Mouse (Mus musculus) hindbrain, embryonic 10.5 days (tissue): ENCODE results near the gene Ezh1. TPM values are rescaled to one million over a fixed set of nuclear protein-coding genes. Genes with fewer than 3 reads are reported as not detected.
A peak's percentile ranks its signal among the peaks of the same experiment; 100 is the strongest.
"Not testable (repeated sequence)": the region's sequence is repeated elsewhere in the genome, so short reads cannot be mapped to it uniquely, and the experiment has no call there.

Experiments
- DNase-seq: peaks from one replicate; pipeline ENCODE4 v3.0.0-alpha.2; 2017; ENCODE audit warnings: low spot score
- H3K27ac ChIP-seq: fragments of 300-500 bp; sonication (generic); 2 replicates; pipeline ENCODE4 v1.5.1; 2016; ENCODE audit warnings: mild to moderate bottlenecking, moderate library complexity
- H3K27me3 ChIP-seq: fragments of 300-500 bp; sonication (generic); 2 replicates; pipeline ENCODE4 v1.6.1; 2016; ENCODE audit warnings: mild to moderate bottlenecking; ENCODE audit not compliant: poor library complexity, insufficient read depth, severe bottlenecking
- H3K36me3 ChIP-seq: fragments of 300-500 bp; sonication (generic); 2 replicates; pipeline ENCODE4 v1.6.1; 2016; ENCODE audit warnings: mild to moderate bottlenecking, moderate library complexity
- H3K4me1 ChIP-seq: fragments of 300-500 bp; sonication (generic); replicated peaks from 2 replicates; pipeline ENCODE4 v1.6.1; 2016; ENCODE audit warnings: mild to moderate bottlenecking
- H3K4me3 ChIP-seq: fragments of 300-500 bp; sonication (generic); 2 replicates; pipeline ENCODE4 v1.5.1; 2016; ENCODE audit warnings: mild to moderate bottlenecking, moderate library complexity
- H3K9me3 ChIP-seq: fragments of 300-500 bp; sonication (generic); 2 replicates; pipeline ENCODE4 v1.6.1; 2016; ENCODE audit warnings: mild to moderate bottlenecking, moderate library complexity
- WGBS: fragments of 180-500 bp; shearing (Covaris S2); methylation state at CpG from one replicate; pipeline ENCODE4 v1.1.7; 2016; 5-methylcytosine and 5-hydroxymethylcytosine counted together
- polyA plus RNA-seq: library from polyadenylated mRNA; unstranded; fragments of >200 nt; fragmentation: Nextera tagmentation; extraction: Ambion mirVana; gene quantifications from 2 replicates; pipeline ENCODE4 v1.2.1, GENCODE M21; 2016

Ezh1 gene
- polyA plus RNA-seq, 1 experiment from 2014 or later = 13.1 TPM

DNA sequence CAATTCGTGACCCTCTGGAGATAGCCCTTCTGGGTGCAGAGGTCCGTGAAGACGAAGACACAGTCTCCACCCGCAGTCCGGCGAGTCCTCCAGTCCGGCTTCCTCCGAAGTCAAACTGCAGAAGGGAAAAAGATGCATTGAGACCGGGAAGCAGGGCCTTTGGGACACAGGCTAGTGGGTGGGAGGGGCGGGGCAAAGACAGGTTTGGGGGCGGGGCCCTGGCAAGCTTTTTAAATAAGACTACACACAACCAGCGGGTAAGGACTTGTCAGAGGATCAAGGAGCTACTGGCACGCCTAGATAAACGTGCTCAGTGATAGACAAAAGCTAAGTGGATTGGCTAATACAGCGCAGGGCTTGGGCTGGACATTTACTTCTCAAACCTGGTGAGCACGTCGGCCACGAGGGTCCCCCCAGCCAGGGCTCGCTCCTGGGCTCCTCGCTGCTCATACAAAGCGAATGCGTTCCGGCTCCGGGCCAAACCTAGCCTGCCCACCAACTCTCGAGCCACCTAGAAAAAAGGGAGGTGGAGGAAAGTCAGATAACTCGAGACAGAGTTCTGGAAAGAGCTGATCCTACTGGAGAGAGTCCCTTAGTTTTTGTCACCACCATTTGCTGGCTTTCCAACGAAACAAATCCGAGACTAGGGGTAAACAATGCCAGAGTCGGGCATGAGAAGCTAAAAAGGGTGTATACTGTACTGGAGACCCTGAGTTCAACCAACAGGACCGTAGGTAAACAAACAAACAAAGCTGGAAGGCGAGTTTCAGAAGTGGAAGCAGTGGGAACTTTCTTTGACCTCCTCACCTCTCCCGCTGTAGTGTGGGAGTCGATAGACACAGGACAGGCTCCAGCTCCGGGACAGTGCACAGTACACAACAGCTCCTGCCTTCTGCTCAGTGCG is 61.3 kb downstream of the Ezh1 start:
- no peak overlapping the region for H3K27ac ChIP-seq
- peaks cover 57% of the 10 kb centered on the region for H3K4me1 ChIP-seq
- no peaks in the 10 kb centered on the region for H3K9me3 ChIP-seq
- H3K4me3 ChIP-seq = peak overlapping the region; percentile 46
- H3K27me3 ChIP-seq = peaks cover 97% of the 10 kb centered on the region
- H3K36me3 ChIP-seq = peaks cover 52% of the 10 kb centered on the region
- WGBS = 6% methylated on average over 35 of the region's 35 CpGs
- peak; percentile 46 for DNase-seq

DNA sequence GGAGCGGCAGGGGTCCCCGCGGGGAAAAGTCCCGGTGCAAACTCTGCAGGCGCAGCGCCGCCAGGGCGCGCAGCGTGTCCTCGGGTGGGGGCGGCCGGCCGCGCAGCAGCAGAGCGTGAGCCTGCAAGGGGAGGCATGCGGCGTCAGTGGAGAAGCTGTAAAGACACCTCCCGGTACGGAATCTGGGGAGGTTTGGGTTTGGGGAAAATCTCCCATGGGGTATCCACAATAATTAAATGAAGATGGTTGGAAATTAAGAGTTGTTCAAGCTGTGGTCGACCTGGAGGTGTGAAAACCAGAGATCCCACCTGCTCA is 62.0 kb downstream of the Ezh1 start:
- DNase-seq = no peak
- WGBS = 2% methylated on average over 21 of the region's 21 CpGs
- Histone ChIP-seq H3K4me3 (peak overlapping the region; percentile 46), H3K36me3 (peaks cover 52% of the 10 kb centered on the region), H3K9me3 (no peaks in the 10 kb centered on the region), H3K4me1 (peaks cover 51% of the 10 kb centered on the region), H3K27me3 (peaks cover 91% of the 10 kb centered on the region), H3K27ac (0 out of 2 replicates have a peak overlapping the region, but pooled peaks have one; percentile 40)

DNA sequence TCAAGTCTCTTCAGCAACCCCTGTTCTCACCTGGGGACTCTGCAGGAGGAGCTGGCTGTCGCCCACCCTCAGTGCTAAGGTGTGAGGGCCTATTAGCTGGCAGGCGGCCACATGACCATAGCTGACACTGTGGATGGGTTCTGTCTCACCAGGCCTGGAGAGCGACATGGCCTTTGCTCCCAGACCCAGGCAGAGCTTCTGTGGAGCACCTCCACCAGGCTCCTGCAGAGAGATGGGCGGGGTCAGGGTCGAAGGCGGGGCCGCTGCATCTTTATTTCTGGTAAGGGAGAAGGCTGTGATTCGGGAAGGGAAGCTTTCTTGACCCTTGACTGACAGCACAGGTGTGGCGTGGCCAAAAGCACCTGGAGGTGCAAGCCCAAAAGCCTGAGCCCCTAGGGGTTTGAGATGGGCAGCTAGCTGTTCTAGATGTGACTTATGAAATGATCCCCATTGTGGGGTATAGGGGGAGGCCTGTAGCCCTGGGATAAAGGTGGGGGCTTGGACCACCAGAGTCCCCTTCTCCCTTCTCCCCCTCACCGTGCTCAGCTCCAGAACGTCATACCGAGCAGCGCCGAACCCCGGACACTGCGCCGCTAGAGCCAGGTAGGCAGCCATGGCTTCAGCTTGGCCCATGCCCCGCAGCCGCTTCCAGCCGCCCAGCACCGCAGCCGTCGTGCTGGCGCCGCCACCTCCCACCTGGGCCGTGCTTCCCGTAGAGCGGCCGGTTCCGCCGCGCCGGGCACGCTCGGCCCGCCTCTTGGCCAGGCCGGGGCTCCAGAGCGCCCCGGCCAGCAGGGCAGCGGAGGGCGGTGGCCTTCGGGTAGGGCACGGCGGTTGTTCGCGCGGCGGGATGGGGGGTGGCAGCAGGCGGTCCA is 62.5 kb downstream of the Ezh1 start:
- DNase-seq = no peak
- peaks cover 88% of the 10 kb centered on the region for H3K27me3 ChIP-seq

DNA sequence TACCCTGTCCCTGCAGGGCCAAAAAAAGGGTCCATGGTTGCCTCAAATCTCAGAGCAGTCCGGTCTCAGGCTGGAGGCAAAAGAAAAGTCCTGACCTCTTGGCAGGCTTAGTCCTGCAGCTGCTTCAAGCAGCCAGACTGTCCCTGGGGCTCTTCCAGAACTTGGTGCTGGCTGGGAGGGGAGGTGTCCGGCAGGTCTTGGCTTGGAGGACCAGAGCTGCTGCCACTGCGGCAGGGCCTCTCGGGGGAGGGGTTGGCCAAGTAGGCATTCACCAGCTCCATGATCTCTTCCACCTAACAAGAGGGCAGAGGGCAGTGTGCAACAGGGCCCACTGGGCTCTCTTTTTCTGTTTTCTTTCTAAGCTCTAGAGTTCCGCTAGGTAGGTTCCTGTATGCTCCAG is 63.5 kb downstream of the Ezh1 start:
- 48% methylated on average over 5 of the region's 5 CpGs for WGBS
- peaks cover 46% of the 10 kb centered on the region for H3K36me3 ChIP-seq
- no peak for DNase-seq
- H3K9me3 ChIP-seq = no peaks in the 10 kb centered on the region
- H3K27ac ChIP-seq = no peak overlapping the region
- peaks cover 87% of the 10 kb centered on the region for H3K27me3 ChIP-seq
- no peak overlapping the region for H3K4me3 ChIP-seq
- H3K4me1 ChIP-seq = peaks cover 36% of the 10 kb centered on the region

More for the DNA sequence above, 62.5 kb downstream of the Ezh1 start:
- no peaks in the 10 kb centered on the region for H3K9me3 ChIP-seq
- H3K36me3 ChIP-seq = peaks cover 52% of the 10 kb centered on the region
- 6% methylated on average over 49 of the region's 49 CpGs for WGBS
- H3K27ac ChIP-seq = peak overlapping the region; percentile 40; the same call in 1 of the 2 replicates
- H3K4me1 ChIP-seq = peaks cover 45% of the 10 kb centered on the region
- peak overlapping the region; percentile 46 for H3K4me3 ChIP-seq

DNA sequence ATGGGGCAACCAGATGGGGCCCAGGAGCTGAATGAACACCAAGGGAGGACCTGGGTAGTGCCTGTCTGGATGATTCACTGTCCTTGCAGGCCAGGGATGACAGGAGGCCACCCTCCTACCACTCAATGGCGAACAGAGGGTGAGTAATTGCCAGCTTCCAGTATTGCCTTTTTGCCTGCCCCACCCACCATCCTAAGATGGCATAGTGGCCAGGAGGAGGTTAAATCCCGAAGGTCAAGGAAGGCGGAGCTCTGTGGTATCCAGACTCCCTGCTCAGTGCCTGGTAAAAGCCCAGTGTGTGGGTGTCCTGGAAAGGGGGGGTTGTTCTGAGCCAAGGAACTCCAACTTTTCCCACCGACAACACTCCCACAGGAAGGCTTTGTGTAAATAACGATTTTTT is 64.0 kb downstream of the Ezh1 start:
- Histone ChIP-seq H3K27ac (no peak overlapping the region), H3K4me1 (peaks cover 32% of the 10 kb centered on the region), H3K4me3 (no peak overlapping the region), H3K27me3 (peaks cover 87% of the 10 kb centered on the region), H3K9me3 (no peaks in the 10 kb centered on the region), H3K36me3 (peaks cover 42% of the 10 kb centered on the region)
- no peak for DNase-seq
- 55% methylated on average over 5 of the region's 5 CpGs for WGBS

DNA sequence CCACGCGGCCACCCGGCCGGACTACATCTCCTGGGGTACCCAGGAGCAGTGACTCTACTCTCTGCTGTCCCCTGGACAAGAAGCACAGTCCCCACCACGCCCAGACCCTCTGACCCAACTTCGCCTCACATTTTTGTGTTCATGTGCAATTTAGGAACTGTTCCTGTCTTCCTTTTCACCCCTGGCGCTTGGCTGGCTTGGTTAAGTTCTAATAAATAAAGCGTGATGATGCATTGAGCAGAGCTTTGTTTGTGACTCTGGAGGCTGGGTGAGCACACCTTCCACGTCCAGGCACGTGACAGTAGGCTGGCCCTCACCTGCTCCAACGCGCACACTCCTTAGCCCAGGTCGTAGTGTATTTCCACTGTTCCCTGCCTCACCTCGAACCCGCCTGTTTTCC is 64.7 kb downstream of the Ezh1 start:
- H3K4me1 ChIP-seq = peaks cover 31% of the 10 kb centered on the region
- H3K4me3 ChIP-seq = no peak overlapping the region
- H3K27ac ChIP-seq = no peak overlapping the region
- H3K27me3 ChIP-seq = peaks cover 85% of the 10 kb centered on the region
- H3K36me3 ChIP-seq = peaks cover 34% of the 10 kb centered on the region
- WGBS = 86% methylated on average over 15 of the region's 15 CpGs
- no peak for DNase-seq
- H3K9me3 ChIP-seq = no peaks in the 10 kb centered on the region

DNA sequence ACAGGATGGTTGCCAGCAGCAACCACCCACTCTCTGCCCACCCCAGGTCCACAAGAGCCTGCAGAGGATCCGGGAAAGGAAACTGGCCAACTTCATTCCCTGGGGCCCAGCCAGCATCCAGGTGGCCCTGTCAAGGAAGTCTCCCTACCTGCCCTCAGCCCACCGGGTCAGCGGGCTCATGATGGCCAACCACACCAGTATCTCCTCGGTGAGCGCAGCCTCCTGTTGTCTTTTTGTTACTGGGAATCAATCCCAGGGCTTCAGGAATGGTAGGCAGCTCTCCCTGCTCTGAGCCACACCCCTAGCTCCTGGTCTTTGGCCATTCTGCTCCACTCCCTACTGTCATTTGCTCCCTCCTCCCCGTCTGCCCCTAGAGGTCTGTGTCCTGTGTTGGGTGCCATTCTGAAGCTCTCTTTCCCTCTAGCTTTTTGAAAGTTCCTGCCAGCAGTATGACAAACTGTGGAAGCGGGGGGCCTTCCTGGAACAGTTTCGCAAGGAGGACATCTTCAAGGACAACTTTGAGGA is 65.2 kb downstream of the Ezh1 start:
- not testable (repeated sequence) for H3K4me3 ChIP-seq, H3K27ac ChIP-seq, H3K9me3 ChIP-seq, DNase-seq
- H3K36me3 ChIP-seq = peaks cover 29% of the 10 kb centered on the region
- WGBS = 81% methylated on average over 8 of the region's 8 CpGs
- peaks cover 36% of the 10 kb centered on the region for H3K4me1 ChIP-seq
- H3K27me3 ChIP-seq = peaks cover 85% of the 10 kb centered on the region

DNA sequence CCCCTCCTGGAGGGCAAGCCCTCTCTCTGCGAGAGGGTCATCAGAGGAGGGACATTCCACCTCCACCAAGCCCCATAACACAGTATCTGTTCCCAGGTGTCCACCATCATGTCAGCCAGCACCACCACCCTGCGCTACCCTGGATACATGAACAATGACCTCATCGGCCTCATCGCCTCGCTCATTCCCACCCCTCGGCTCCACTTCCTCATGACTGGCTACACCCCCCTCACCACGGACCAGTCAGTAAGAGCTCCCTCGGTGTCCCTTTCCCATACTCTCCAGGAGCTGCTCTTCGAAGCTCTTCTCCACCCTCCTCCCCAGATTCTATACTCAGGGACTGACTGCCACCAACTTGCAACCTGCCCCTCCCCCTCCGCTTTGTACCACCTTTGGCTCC is 66.1 kb downstream of the Ezh1 start:
- WGBS = 79% methylated on average over 10 of the region's 10 CpGs
- DNase-seq = not testable (repeated sequence)

DNA sequence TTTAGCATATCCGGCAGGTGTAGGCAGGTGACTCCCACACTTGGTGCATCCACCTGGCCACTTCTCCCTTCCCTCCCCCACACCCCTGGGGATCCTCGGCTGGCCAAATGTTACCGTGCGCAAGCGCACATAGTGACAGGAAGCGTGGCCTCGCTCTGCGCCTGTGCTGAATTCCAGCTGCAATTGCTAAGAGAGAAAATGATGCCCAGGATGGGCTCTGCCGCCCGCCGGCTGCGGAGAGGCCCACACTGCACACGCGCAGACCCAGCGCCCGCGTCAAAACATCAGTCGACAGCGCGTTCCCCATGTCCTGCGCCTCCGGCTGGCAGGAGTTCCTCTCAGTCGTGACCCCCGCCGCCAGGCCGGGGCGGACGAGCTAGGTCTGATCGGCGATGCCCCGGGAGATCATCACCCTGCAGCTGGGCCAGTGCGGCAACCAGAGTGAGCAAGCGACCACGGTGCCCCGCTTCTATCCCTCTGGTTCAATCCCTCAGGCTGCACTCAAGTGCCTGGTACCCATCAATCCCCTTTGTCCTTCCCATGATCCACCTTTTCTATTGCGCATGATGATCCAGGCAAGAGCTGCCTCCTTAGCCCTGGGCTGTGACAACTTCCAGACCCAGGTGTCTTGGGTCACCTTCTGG is 70.4 kb downstream of the Ezh1 start, which contains the start of gene Tubg2:
Tubg2 (plus strand) TSS at position 180 of the 644 bp plus-strand sequence.
- peaks cover 48% of the 10 kb centered on the region for H3K27me3 ChIP-seq
- H3K36me3 ChIP-seq = no peaks in the 10 kb centered on the region
- peak within 1 kb of the TSS; percentile 83 for H3K27ac ChIP-seq
- H3K4me3 ChIP-seq = peak within 1 kb of the TSS; percentile 54
- H3K9me3 ChIP-seq = no peaks in the 10 kb centered on the region
- DNase-seq = peak; percentile 71
- H3K4me1 ChIP-seq = peaks cover 14% of the 10 kb centered on the region
- 1% methylated on average over 36 of the region's 36 CpGs for WGBS

More for the DNA sequence above, 66.1 kb downstream of the Ezh1 start:
- Histone ChIP-seq H3K36me3 (peaks cover 29% of the 10 kb centered on the region), H3K4me1 (peaks cover 39% of the 10 kb centered on the region), H3K27me3 (peaks cover 84% of the 10 kb centered on the region)
- H3K9me3 ChIP-seq, H3K4me3 ChIP-seq, H3K27ac ChIP-seq: not testable (repeated sequence)

DNA sequence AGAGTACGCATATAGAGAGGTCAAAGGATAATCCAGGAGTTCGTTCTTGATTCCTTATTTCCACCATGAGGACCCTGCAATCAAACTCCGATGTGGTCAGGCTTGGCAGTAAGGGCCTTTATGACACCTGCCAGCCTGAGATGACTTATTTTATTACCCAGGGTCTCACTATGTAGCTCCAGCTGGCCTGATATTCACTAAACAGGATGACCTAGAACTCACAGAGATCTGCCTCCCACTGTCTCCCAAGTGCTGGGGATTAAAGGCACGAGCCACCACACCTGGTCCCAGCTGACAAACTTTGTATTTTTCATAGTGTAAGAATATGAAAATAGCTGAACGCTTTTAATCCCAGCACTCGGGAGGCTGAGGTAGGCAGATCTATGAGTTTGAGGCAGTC is 71.1 kb downstream of the Ezh1 start:
- 67% methylated on average over 6 of the region's 6 CpGs for WGBS
- no peak overlapping the region; the same call in 1 of the 2 replicates for H3K4me3 ChIP-seq

DNA sequence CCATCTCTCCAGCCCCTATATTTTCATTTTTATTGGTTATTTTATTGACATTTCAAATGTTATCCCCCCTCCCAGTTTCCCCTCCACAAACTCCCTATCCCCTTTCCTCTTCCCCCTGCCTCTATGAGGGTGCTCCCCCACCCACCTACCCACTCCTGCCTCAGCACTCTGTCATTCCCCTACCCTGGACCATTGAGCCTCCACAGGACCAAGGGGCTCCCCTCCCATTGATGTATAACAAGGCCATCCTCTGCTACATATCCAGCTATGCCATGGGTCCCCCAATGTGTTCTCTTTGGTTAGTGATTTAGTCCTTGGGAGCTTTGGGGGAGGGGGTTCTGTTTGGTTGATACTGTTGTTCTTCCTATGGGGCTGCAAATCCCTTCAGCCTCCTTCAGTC is 71.6 kb downstream of the Ezh1 start:
- H3K36me3 ChIP-seq = no peaks in the 10 kb centered on the region
- no peak for DNase-seq
- H3K4me1 ChIP-seq = peaks cover 14% of the 10 kb centered on the region
- H3K9me3 ChIP-seq = no peaks in the 10 kb centered on the region
- peaks cover 42% of the 10 kb centered on the region for H3K27me3 ChIP-seq
- no peak overlapping the region for H3K27ac ChIP-seq
- H3K4me3 ChIP-seq = no peak overlapping the region

More for the DNA sequence above, 71.1 kb downstream of the Ezh1 start:
- DNase-seq = no peak
- H3K27me3 ChIP-seq = peaks cover 42% of the 10 kb centered on the region
- H3K9me3 ChIP-seq = no peaks in the 10 kb centered on the region
- no peak overlapping the region for H3K27ac ChIP-seq
- peaks cover 14% of the 10 kb centered on the region for H3K4me1 ChIP-seq
- H3K36me3 ChIP-seq = no peaks in the 10 kb centered on the region

DNA sequence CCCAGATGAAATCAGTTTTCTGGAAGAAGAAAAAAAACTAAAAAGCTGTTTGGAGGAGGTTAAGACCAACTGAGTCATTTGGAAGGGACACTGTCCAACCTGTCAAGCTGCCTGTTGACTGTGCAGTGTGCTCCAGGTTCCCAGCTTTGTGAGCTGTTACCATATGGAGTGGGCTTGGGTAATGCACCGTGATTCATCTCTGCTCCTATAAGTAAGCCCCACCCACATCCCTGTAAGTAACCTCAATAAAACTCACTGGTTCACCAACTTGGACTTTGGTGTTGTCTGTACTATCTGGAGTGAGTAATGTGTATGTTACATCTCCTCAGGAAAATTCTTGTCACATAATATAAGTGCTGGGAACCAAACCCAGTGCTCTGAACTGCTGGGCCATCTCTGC is 73.4 kb downstream of the Ezh1 start:
- Histone ChIP-seq H3K27ac (no peak overlapping the region), H3K4me1 (peaks cover 21% of the 10 kb centered on the region), H3K9me3 (no peaks in the 10 kb centered on the region), H3K36me3 (no peaks in the 10 kb centered on the region), H3K4me3 (no peak overlapping the region), H3K27me3 (peaks cover 31% of the 10 kb centered on the region)
- no peak for DNase-seq
- WGBS = 88% methylated on average over 1 of the region's 1 CpGs
